Mouse (Mus musculus) heart, embryonic 12.5 days (tissue): ENCODE results near the gene Gm867. TPM values are rescaled to one million over a fixed set of nuclear protein-coding genes. Genes with fewer than 3 reads are reported as not detected.

Experiments used
- ATAC-seq: fragments of 200-750 bp; cut with Nextera tagmentation; 2 replicates; pipeline ENCODE4 v1.8.0; 2017; ENCODE audit warnings: moderate TSS enrichment, moderate library complexity; ENCODE audit not compliant: insufficient number of reproducible peaks, low FRiP score
- H3K27ac ChIP-seq: fragments of 300-500 bp; sonication (generic); 2 replicates; pipeline ENCODE4 v1.5.1; 2016; ENCODE audit warnings: mild to moderate bottlenecking, moderate library complexity; ENCODE audit not compliant: poor library complexity, severe bottlenecking
- H3K27me3 ChIP-seq: fragments of 300-500 bp; sonication (generic); replicated peaks from 2 replicates; pipeline ENCODE4 v1.6.1; 2016; ENCODE audit warnings: mild to moderate bottlenecking, moderate library complexity
- H3K36me3 ChIP-seq: fragments of 300-500 bp; sonication (generic); 2 replicates; pipeline ENCODE4 v1.6.1; 2016; ENCODE audit warnings: mild to moderate bottlenecking, moderate library complexity
- H3K4me1 ChIP-seq: fragments of 300-500 bp; sonication (generic); replicated peaks from 2 replicates; pipeline ENCODE4 v1.6.1; 2016; ENCODE audit warnings: mild to moderate bottlenecking
- H3K4me2 ChIP-seq: fragments of 300-500 bp; sonication (generic); 2 replicates; pipeline ENCODE4 v1.6.1; 2016; ENCODE audit warnings: mild to moderate bottlenecking, moderate library complexity
- H3K4me3 ChIP-seq: fragments of 300-500 bp; sonication (generic); 2 replicates; pipeline ENCODE4 v1.5.1; 2016; ENCODE audit warnings: mild to moderate bottlenecking
- H3K9ac ChIP-seq: fragments of 300-500 bp; sonication (generic); 2 replicates; pipeline ENCODE4 v1.6.1; 2016; ENCODE audit warnings: mild to moderate bottlenecking, moderate library complexity
- H3K9me3 ChIP-seq: fragments of 300-500 bp; sonication (generic); replicated peaks from 2 replicates; pipeline ENCODE4 v1.6.1; 2016; ENCODE audit warnings: mild to moderate bottlenecking, moderate library complexity
- WGBS: fragments of 180-500 bp; shearing (Covaris S2); methylation state at CpG from one replicate; pipeline ENCODE4 v1.1.7; 2016; 5-methylcytosine and 5-hydroxymethylcytosine counted together
- polyA plus RNA-seq: library from polyadenylated mRNA; unstranded; fragments of >200 nt; fragmentation: Nextera tagmentation; extraction: Ambion mirVana; gene quantifications from 2 replicates; pipeline ENCODE4 v1.2.1, GENCODE M21; 2016

Gene Gm867
- polyA plus RNA-seq, 1 experiment from 2014 or later: 1.1 TPM

GRCm38 (mm10) chr10:75948079-75948478, 7.6 kb upstream of the Gm867 start:
- peaks cover 14% of the 10 kb centered on the region; the same call in 1 of the 2 replicates for H3K4me1 ChIP-seq
- H3K36me3 ChIP-seq: no peaks in the 10 kb centered on the region
- H3K9ac ChIP-seq: no peak overlapping the region
- H3K4me2 ChIP-seq: no peak overlapping the region
- H3K9me3 ChIP-seq: no peaks in the 10 kb centered on the region
- peaks cover 34% of the 10 kb centered on the region for H3K27me3 ChIP-seq
- ATAC-seq: no peak
- 68% methylated on average over 5 of the region's 5 CpGs for WGBS
- no peak overlapping the region for H3K27ac ChIP-seq
- H3K4me3 ChIP-seq: no peak overlapping the region

GRCm38 (mm10) chr10:75945896-75946295, 5.4 kb upstream of the Gm867 start:
- no peak for ATAC-seq
- Histone ChIP-seq H3K9ac (no peak overlapping the region), H3K4me3 (no peak overlapping the region), H3K27ac (no peak overlapping the region), H3K4me2 (no peak overlapping the region), H3K36me3 (no peaks in the 10 kb centered on the region), H3K27me3 (peaks cover 27% of the 10 kb centered on the region), H3K9me3 (no peaks in the 10 kb centered on the region), H3K4me1 (peaks cover 10% of the 10 kb centered on the region)
- 76% methylated on average over 7 of the region's 7 CpGs for WGBS

DNA sequence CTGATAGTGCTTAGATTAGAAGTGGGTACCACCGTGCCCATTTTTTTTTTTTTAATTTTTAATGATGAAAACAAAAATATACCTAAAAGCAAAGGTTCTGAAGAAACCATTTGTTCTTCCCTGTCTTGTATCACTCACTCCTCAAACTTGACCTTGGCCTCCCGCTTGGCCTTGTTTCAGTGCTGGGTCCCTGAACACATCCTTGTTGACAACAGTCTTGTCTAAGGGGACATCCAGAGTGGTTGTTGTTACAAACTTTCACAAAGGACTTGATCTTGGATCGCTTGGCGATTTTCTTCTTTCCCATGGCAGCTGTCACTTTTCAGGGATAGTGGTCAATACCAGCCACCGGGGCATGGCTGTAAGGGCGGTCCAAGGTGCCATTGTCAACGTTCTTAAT, 4.7 kb upstream of the Gm867 start:
- H3K4me1 ChIP-seq: peaks cover 12% of the 10 kb centered on the region
- no peak overlapping the region for H3K27ac ChIP-seq
- no peak overlapping the region for H3K9ac ChIP-seq
- H3K9me3 ChIP-seq: no peaks in the 10 kb centered on the region
- H3K4me3 ChIP-seq: no peak overlapping the region
- H3K4me2 ChIP-seq: no peak overlapping the region
- peaks cover 27% of the 10 kb centered on the region for H3K27me3 ChIP-seq
- no peaks in the 10 kb centered on the region for H3K36me3 ChIP-seq
- no peak for ATAC-seq
- WGBS: 86% methylated on average over 7 of the region's 7 CpGs

DNA sequence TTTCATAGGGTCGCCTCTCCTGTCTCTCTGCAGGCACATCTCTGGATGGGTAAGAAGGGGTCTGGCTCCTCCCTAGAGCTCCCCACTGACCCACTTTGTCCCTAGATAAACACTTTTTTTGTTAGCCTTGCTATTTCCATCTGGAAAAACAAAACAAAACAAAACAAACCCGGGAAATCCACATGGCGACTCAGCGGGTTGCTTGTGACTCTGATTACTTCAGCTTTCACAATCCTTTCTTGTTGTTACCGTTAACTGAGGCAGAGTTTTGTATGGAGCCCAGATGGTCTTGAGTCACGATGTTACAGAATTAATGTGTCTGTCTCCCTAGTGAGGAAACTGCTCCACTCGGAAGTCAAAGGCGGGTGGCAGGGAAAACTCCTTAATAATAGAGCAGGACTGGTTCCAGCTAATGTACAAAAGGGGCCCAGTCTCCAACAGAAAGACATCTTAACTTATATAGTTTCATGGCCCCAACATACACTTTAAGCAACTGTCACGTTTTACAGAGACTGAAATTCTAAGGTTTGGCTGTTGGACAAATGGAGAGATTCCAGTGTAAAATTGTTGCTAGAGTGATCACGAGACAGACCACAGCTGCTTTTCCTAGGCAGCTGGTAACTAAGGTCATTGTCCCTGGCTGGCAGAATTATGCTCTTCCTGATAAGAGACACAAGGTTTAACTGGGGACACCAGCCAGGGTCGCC, 3.7 kb upstream of the Gm867 start:
- Histone ChIP-seq H3K27ac (no peak overlapping the region), H3K4me3 (no peak overlapping the region), H3K9me3 (no peaks in the 10 kb centered on the region), H3K4me1 (peaks cover 20% of the 10 kb centered on the region), H3K4me2 (no peak overlapping the region), H3K9ac (no peak overlapping the region), H3K36me3 (no peaks in the 10 kb centered on the region), H3K27me3 (peaks cover 18% of the 10 kb centered on the region)
- no peak for ATAC-seq
- WGBS: 32% methylated on average over 11 of the region's 11 CpGs

GRCm38 (mm10) chr10:75942736-75943477, 2.4 kb upstream of the Gm867 start, which contains the start of gene Vpreb3:
Gene Vpreb3, plus strand, starts transcription at chr10:75943057.
- H3K4me1 ChIP-seq: peaks cover 24% of the 10 kb centered on the region
- H3K27ac ChIP-seq: no peak within 1 kb of the TSS
- no peak within 1 kb of the TSS for H3K4me3 ChIP-seq
- H3K4me2 ChIP-seq: no peak within 1 kb of the TSS
- WGBS: 75% methylated on average over 15 of the region's 15 CpGs
- H3K9me3 ChIP-seq: no peaks in the 10 kb centered on the region
- H3K9ac ChIP-seq: no peak within 1 kb of the TSS
- H3K36me3 ChIP-seq: no peaks in the 10 kb centered on the region
- no peak for ATAC-seq
- 0 out of 2 replicates have a peak, but pooled peaks cover 6% of the 10 kb centered on the region for H3K27me3 ChIP-seq

- ATAC-seq: no peak
- no peak overlapping the region for H3K27ac ChIP-seq
- 72% methylated on average over 9 of the region's 9 CpGs for WGBS
Observed at GRCm38 (mm10) chr10:75941042-75941824, 761 bp upstream of the Gm867 start.

GRCm38 (mm10) chr10:75939481-75940234, 814 bp downstream of the Gm867 start:
- peak; percentile 66 for ATAC-seq
- Histone ChIP-seq H3K9ac (0 out of 2 replicates have a peak overlapping the region, but pooled peaks have one; percentile 23), H3K4me1 (peaks cover 42% of the 10 kb centered on the region), H3K27ac (peak overlapping the region; percentile 36), H3K27me3 (peaks cover 18% of the 10 kb centered on the region), H3K36me3 (no peaks in the 10 kb centered on the region), H3K4me3 (no peak overlapping the region), H3K9me3 (no peaks in the 10 kb centered on the region), H3K4me2 (peak overlapping the region; percentile 27)
- WGBS: 45% methylated on average over 9 of the region's 9 CpGs

More at GRCm38 (mm10) chr10:75941042-75941824, 761 bp upstream of the Gm867 start:
- H3K27me3 ChIP-seq: peaks cover 7% of the 10 kb centered on the region
- no peak overlapping the region for H3K4me3 ChIP-seq
- no peak overlapping the region for H3K4me2 ChIP-seq
- H3K9me3 ChIP-seq: no peaks in the 10 kb centered on the region
- H3K36me3 ChIP-seq: no peaks in the 10 kb centered on the region
- peaks cover 37% of the 10 kb centered on the region for H3K4me1 ChIP-seq
- no peak overlapping the region for H3K9ac ChIP-seq

DNA sequence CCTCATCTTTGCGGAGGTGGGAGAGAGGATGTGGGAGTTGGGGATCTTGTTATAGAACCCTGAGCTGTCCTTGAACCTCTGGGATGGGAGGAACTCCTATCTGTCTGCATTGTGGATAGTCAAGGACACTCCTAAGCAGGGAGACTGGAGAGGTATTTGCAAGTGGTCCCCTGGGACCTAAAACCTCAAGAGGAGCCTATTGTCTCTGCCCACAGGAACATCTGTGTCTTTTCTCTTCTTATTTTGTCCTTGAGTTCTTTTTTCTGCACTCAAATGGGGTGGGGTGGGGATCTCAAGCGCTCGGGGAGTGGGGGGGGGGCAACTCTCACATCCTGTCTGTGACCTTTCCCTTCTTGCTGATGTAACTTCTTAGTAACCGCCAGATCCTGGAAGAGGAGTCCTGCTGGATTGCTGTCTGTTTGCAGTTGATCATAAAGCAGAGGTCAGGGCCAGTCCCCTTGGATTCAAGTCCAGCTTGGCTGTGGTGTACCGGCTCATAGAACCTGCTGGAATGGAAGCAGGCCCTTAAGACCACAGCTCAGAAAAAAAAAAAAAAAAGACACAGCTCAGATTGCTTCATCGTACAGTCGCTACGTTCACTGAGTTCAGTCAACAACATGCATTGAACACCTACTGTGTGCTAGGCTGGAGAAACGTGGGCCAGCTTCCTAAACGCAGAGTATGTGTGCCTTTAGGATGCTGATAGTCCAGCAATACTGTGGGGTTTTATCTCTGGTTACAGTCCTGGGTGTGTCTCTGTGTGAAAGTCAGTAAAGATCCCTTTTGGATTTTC, 2.4 kb downstream of the Gm867 start:
- no peak for ATAC-seq
- Histone ChIP-seq H3K4me3 (peak overlapping the region; percentile 68), H3K4me2 (peak overlapping the region; percentile 71), H3K27ac (0 out of 2 replicates have a peak overlapping the region, but pooled peaks have one; percentile 18), H3K9ac (peak overlapping the region; percentile 80), H3K36me3 (no peaks in the 10 kb centered on the region), H3K4me1 (peaks cover 42% of the 10 kb centered on the region), H3K27me3 (peaks cover 19% of the 10 kb centered on the region), H3K9me3 (no peaks in the 10 kb centered on the region)
- WGBS: 47% methylated on average over 10 of the region's 10 CpGs

- Histone ChIP-seq H3K4me3 (peak overlapping the region; percentile 68), H3K9me3 (no peaks in the 10 kb centered on the region), H3K4me2 (peak overlapping the region; percentile 71), H3K36me3 (no peaks in the 10 kb centered on the region), H3K27ac (no peak overlapping the region; the same call in 1 of the 2 replicates), H3K9ac (peak overlapping the region; percentile 80), H3K4me1 (peaks cover 51% of the 10 kb centered on the region), H3K27me3 (peaks cover 19% of the 10 kb centered on the region)
- ATAC-seq: no peak
- 31% methylated on average over 18 of the region's 18 CpGs for WGBS
Observed at GRCm38 (mm10) chr10:75936909-75937667, 3.4 kb downstream of the Gm867 start.
